Mouse (Mus musculus) megakaryocyte, embryonic 14.5 days (primary cell): ENCODE data around the gene Mllt10.

ENCODE experiments used
- FLI1 ChIP-seq: IDR thresholded peaks from 2 replicates; pipeline ENCODE4 v1.6.1; 2012; ENCODE audit warnings: low read length, inconsistent platforms, mixed read lengths
- GATA1 ChIP-seq: IDR thresholded peaks from 3 replicates; pipeline ENCODE4 v1.6.1; 2012; ENCODE audit warnings: mixed read lengths, low read length, inconsistent platforms, borderline replicate concordance

DNA sequence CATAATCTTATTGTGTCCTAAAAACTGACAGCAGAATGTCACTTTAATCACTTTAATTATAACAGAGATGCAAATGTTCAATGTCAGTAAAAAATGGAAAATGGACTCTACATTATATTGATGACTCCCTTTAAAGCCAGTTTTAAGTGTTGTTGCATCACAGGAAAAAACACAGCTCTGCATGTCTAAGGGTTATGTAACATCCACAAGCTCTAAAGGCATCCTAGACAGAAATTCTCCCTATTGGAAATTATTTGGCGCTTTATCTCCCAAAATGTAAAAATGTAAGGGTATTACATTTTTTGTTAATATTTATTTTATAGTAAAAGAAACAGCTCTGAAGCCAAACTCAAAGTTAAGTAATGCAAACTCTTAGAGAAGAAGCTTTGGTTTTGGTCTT lies 4.9 kb downstream of the Mllt10 start:
- TF ChIP-seq GATA1, result no peak
- no peak for TF ChIP-seq FLI1
